Mouse (Mus musculus) forebrain, embryonic 10.5 days (tissue): ENCODE measurements around the gene Zfp809. TPM values are rescaled to one million over a fixed set of nuclear protein-coding genes. Genes with fewer than 3 reads are reported as not detected.

Source experiments
- polyA plus RNA-seq: library from polyadenylated mRNA; unstranded; fragments of >200 nt; fragmentation: Nextera tagmentation; extraction: Ambion mirVana; gene quantifications from 2 replicates; pipeline ENCODE4 v1.2.1, GENCODE M21; 2016

Zfp809 gene
- polyA plus RNA-seq, 1 experiment from 2014 or later, result 11.6 TPM

Other genes starting within 250 kb of the Zfp809 start
- gene Rgl3, start 236.3 kb upstream of the Zfp809 start, polyA plus RNA-seq, result 4.7 and 5.2 TPM in 2 replicates
- gene Ccdc151, start 223.1 kb upstream of the Zfp809 start, polyA plus RNA-seq, result 4.6 and 5.0 TPM in 2 replicates
- 109 and 110 TPM in 2 replicates for gene Prkcsh, start 222.9 kb upstream of the Zfp809 start, polyA plus RNA-seq
- gene Elavl3, start 173.7 kb upstream of the Zfp809 start, polyA plus RNA-seq, result 11.2 and 14.8 TPM in 2 replicates
- not detected in 2 replicates for gene Gm49318, start 154.5 kb upstream of the Zfp809 start, polyA plus RNA-seq
- gene Zfp653, start 154.3 kb upstream of the Zfp809 start, polyA plus RNA-seq, result 10.0 and 11.3 TPM in 2 replicates
- gene Ecsit, start 140.3 kb upstream of the Zfp809 start, polyA plus RNA-seq, result 42.0 and 43.2 TPM in 2 replicates
- 0.46 and 1.0 TPM in 2 replicates for gene Cnn1, start 126.5 kb upstream of the Zfp809 start, polyA plus RNA-seq
- gene Elof1, start 108.5 kb upstream of the Zfp809 start, polyA plus RNA-seq, result 250 and 254 TPM in 2 replicates
- gene Acp5, start 90.0 kb upstream of the Zfp809 start, polyA plus RNA-seq, result 19.2 and 26.1 TPM in 2 replicates
- gene Pigyl, start 68.9 kb upstream of the Zfp809 start, polyA plus RNA-seq, result 53.3 and 56.9 TPM in 2 replicates
- gene Zfp872, start 37.6 kb upstream of the Zfp809 start, polyA plus RNA-seq, result 0.18 and 0.32 TPM in 2 replicates
- 8.0 and 9.3 TPM in 2 replicates for gene Zfp599, start 34.2 kb downstream of the Zfp809 start, polyA plus RNA-seq
- 22.9 and 23.5 TPM in 2 replicates for gene Zfp810, start 81.9 kb downstream of the Zfp809 start, polyA plus RNA-seq
- 39.2 and 40.8 TPM in 2 replicates for gene Anln, start 163.5 kb downstream of the Zfp809 start, polyA plus RNA-seq
- 9.4 and 9.5 TPM in 2 replicates for gene 9530077C05Rik, start 185.8 kb downstream of the Zfp809 start, polyA plus RNA-seq
- not detected in 2 replicates for gene Gm17545, start 228.6 kb downstream of the Zfp809 start, polyA plus RNA-seq
- 43.8 and 43.9 TPM in 2 replicates for gene Rp9, start 244.0 kb downstream of the Zfp809 start, polyA plus RNA-seq